Mouse (Mus musculus): Measurements from ENCODE around the gene Dnajb5. TPM values are rescaled to one million over a fixed set of nuclear protein-coding genes. Genes with fewer than 3 reads are reported as not detected.

The Dnajb5 gene
- polyA plus RNA-seq, 1 experiment from 2014 or later, result 7.3 TPM

- 93% methylated on average over 1 of the region's 1 CpGs for WGBS
- no peaks in the 10 kb centered on the region for H3K36me3 ChIP-seq (ENCODE audit: control insufficient read depth, insufficient read depth, low read length)
- no peaks in the 10 kb centered on the region for H3K4me1 ChIP-seq (ENCODE audit: control insufficient read depth, insufficient read depth, low read length)
- H3K27me3 ChIP-seq (ENCODE audit: control insufficient read depth, insufficient read depth, low read length), result peaks cover 43% of the 10 kb centered on the region
- H3K4me3 ChIP-seq (ENCODE audit: low read depth, low read length), result no peak overlapping the region
- DNase-seq (ENCODE audit: low spot score), result no peak
- H3K4me2 ChIP-seq (ENCODE audit: low read depth, severe bottlenecking), result no peak overlapping the region
- H3K27ac ChIP-seq (replicated peaks; ENCODE audit: low read depth, low read length), result no peak overlapping the region
- no peak for ATAC-seq (ENCODE audit: insufficient number of reproducible peaks, low FRiP score, low TSS enrichment, low read depth)
- no peak overlapping the region for H3K9ac ChIP-seq (ENCODE audit: low read length)
- no peaks in the 10 kb centered on the region for H3K9me3 ChIP-seq (ENCODE audit: control insufficient read depth, low read length)
Observed at GRCm38 (mm10) chr4:42915966-42916365, 33.6 kb upstream of the Dnajb5 start.

GRCm38 (mm10) chr4:42916617-42917401, 32.8 kb upstream of the Dnajb5 start, which contains the start of gene Phf24:
TSS of gene Phf24 (plus strand) at chr4:42916660.
- peak within 1 kb of the TSS; percentile 49 for H3K4me3 ChIP-seq (ENCODE audit: low read depth, low read length)
- H3K4me2 ChIP-seq (ENCODE audit: low read depth, severe bottlenecking), result peak within 1 kb of the TSS; percentile 84
- peak; percentile 52 for DNase-seq (ENCODE audit: low spot score)
- peak within 1 kb of the TSS; percentile 55 for H3K9ac ChIP-seq (ENCODE audit: low read length)
- no peaks in the 10 kb centered on the region for H3K9me3 ChIP-seq (ENCODE audit: control insufficient read depth, low read length)
- H3K27ac ChIP-seq (replicated peaks; ENCODE audit: low read depth, low read length), result no peak within 1 kb of the TSS
- 0 out of 2 replicates have a peak, but pooled peaks have one; percentile 31 for ATAC-seq (ENCODE audit: insufficient number of reproducible peaks, low FRiP score, low TSS enrichment, low read depth)
- H3K4me1 ChIP-seq (ENCODE audit: control insufficient read depth, insufficient read depth, low read length), result no peaks in the 10 kb centered on the region
- WGBS, result under 1% methylated on average over 68 of the region's 90 CpGs
- H3K27me3 ChIP-seq (ENCODE audit: control insufficient read depth, insufficient read depth, low read length), result peaks cover 43% of the 10 kb centered on the region
- H3K36me3 ChIP-seq (ENCODE audit: control insufficient read depth, insufficient read depth, low read length), result no peaks in the 10 kb centered on the region

GRCm38 (mm10) chr4:42917402-42917774, 32.2 kb upstream of the Dnajb5 start:
- H3K4me1 ChIP-seq (ENCODE audit: control insufficient read depth, insufficient read depth, low read length), result no peaks in the 10 kb centered on the region
- H3K9ac ChIP-seq (ENCODE audit: low read length), result peak overlapping the region; percentile 55
- WGBS, result 3% methylated on average over 26 of the region's 26 CpGs
- H3K4me2 ChIP-seq (ENCODE audit: low read depth, severe bottlenecking), result peak overlapping the region; percentile 84
- H3K27me3 ChIP-seq (ENCODE audit: control insufficient read depth, insufficient read depth, low read length), result peaks cover 43% of the 10 kb centered on the region
- no peak overlapping the region for H3K27ac ChIP-seq (replicated peaks; ENCODE audit: low read depth, low read length)
- H3K4me3 ChIP-seq (ENCODE audit: low read depth, low read length), result peak overlapping the region; percentile 49
- DNase-seq (ENCODE audit: low spot score) (peak; percentile 27), ATAC-seq (ENCODE audit: insufficient number of reproducible peaks, low FRiP score, low TSS enrichment, low read depth) (no peak)
- H3K36me3 ChIP-seq (ENCODE audit: control insufficient read depth, insufficient read depth, low read length), result no peaks in the 10 kb centered on the region
- H3K9me3 ChIP-seq (ENCODE audit: control insufficient read depth, low read length), result no peaks in the 10 kb centered on the region

- DNase-seq (ENCODE audit: low spot score) (no peak), ATAC-seq (ENCODE audit: insufficient number of reproducible peaks, low FRiP score, low TSS enrichment, low read depth) (no peak)
- peaks cover 30% of the 10 kb centered on the region for H3K27me3 ChIP-seq (ENCODE audit: control insufficient read depth, insufficient read depth, low read length)
- H3K9me3 ChIP-seq (ENCODE audit: control insufficient read depth, low read length), result no peaks in the 10 kb centered on the region
- H3K4me1 ChIP-seq (ENCODE audit: control insufficient read depth, insufficient read depth, low read length), result no peaks in the 10 kb centered on the region
- H3K4me2 ChIP-seq (ENCODE audit: low read depth, severe bottlenecking), result no peak overlapping the region
- no peak overlapping the region for H3K9ac ChIP-seq (ENCODE audit: low read length)
- WGBS, result 84% methylated on average over 9 of the region's 9 CpGs
- H3K4me3 ChIP-seq (ENCODE audit: low read depth, low read length), result no peak overlapping the region
- H3K36me3 ChIP-seq (ENCODE audit: control insufficient read depth, insufficient read depth, low read length), result no peaks in the 10 kb centered on the region
- no peak overlapping the region for H3K27ac ChIP-seq (replicated peaks; ENCODE audit: low read depth, low read length)
Observed at GRCm38 (mm10) chr4:42920726-42921125, 28.9 kb upstream of the Dnajb5 start.

GRCm38 (mm10) chr4:42921536-42921935, 28.1 kb upstream of the Dnajb5 start:
- Histone ChIP-seq H3K27ac (replicated peaks; ENCODE audit: low read depth, low read length) (no peak overlapping the region), H3K36me3 (ENCODE audit: control insufficient read depth, insufficient read depth, low read length) (no peaks in the 10 kb centered on the region)
- ATAC-seq (ENCODE audit: insufficient number of reproducible peaks, low FRiP score, low TSS enrichment, low read depth), result no peak

GRCm38 (mm10) chr4:42922056-42922455, 27.6 kb upstream of the Dnajb5 start:
- no peak for DNase-seq (ENCODE audit: low spot score)
- H3K9me3 ChIP-seq (ENCODE audit: control insufficient read depth, low read length), result no peaks in the 10 kb centered on the region
- no peaks in the 10 kb centered on the region for H3K36me3 ChIP-seq (ENCODE audit: control insufficient read depth, insufficient read depth, low read length)
- no peak overlapping the region for H3K4me2 ChIP-seq (ENCODE audit: low read depth, severe bottlenecking)
- no peak overlapping the region for H3K9ac ChIP-seq (ENCODE audit: low read length)
- no peaks in the 10 kb centered on the region for H3K4me1 ChIP-seq (ENCODE audit: control insufficient read depth, insufficient read depth, low read length)
- no peak overlapping the region for H3K4me3 ChIP-seq (ENCODE audit: low read depth, low read length)
- peaks cover 17% of the 10 kb centered on the region for H3K27me3 ChIP-seq (ENCODE audit: control insufficient read depth, insufficient read depth, low read length)
- H3K27ac ChIP-seq (replicated peaks; ENCODE audit: low read depth, low read length), result no peak overlapping the region
- 71% methylated on average over 6 of the region's 6 CpGs for WGBS
- ATAC-seq (ENCODE audit: insufficient number of reproducible peaks, low FRiP score, low TSS enrichment, low read depth), result no peak

More at GRCm38 (mm10) chr4:42921536-42921935, 28.1 kb upstream of the Dnajb5 start:
- 85% methylated on average over 2 of the region's 2 CpGs for WGBS
- H3K4me3 ChIP-seq (ENCODE audit: low read depth, low read length), result no peak overlapping the region
- DNase-seq (ENCODE audit: low spot score), result no peak
- H3K27me3 ChIP-seq (ENCODE audit: control insufficient read depth, insufficient read depth, low read length), result peaks cover 22% of the 10 kb centered on the region
- H3K9me3 ChIP-seq (ENCODE audit: control insufficient read depth, low read length), result no peaks in the 10 kb centered on the region
- H3K4me2 ChIP-seq (ENCODE audit: low read depth, severe bottlenecking), result no peak overlapping the region
- no peaks in the 10 kb centered on the region for H3K4me1 ChIP-seq (ENCODE audit: control insufficient read depth, insufficient read depth, low read length)
- H3K9ac ChIP-seq (ENCODE audit: low read length), result no peak overlapping the region

- Histone ChIP-seq H3K4me3 (ENCODE audit: low read depth, low read length) (no peak overlapping the region), H3K4me1 (ENCODE audit: control insufficient read depth, insufficient read depth, low read length) (no peaks in the 10 kb centered on the region), H3K27me3 (ENCODE audit: control insufficient read depth, insufficient read depth, low read length) (peaks cover 13% of the 10 kb centered on the region), H3K27ac (replicated peaks; ENCODE audit: low read depth, low read length) (no peak overlapping the region), H3K36me3 (ENCODE audit: control insufficient read depth, insufficient read depth, low read length) (no peaks in the 10 kb centered on the region), H3K4me2 (ENCODE audit: low read depth, severe bottlenecking) (no peak overlapping the region), H3K9ac (ENCODE audit: low read length) (no peak overlapping the region), H3K9me3 (ENCODE audit: control insufficient read depth, low read length) (no peaks in the 10 kb centered on the region)
- ATAC-seq (ENCODE audit: insufficient number of reproducible peaks, low FRiP score, low TSS enrichment, low read depth), result no peak
- DNase-seq (ENCODE audit: low spot score), result no peak
- WGBS, result 83% methylated on average over 8 of the region's 8 CpGs
Observed at GRCm38 (mm10) chr4:42922461-42922860, 27.2 kb upstream of the Dnajb5 start.

- H3K36me3 ChIP-seq (ENCODE audit: control insufficient read depth, insufficient read depth, low read length), result no peaks in the 10 kb centered on the region
- no peak for ATAC-seq (ENCODE audit: insufficient number of reproducible peaks, low FRiP score, low TSS enrichment, low read depth)
- H3K4me1 ChIP-seq (ENCODE audit: control insufficient read depth, insufficient read depth, low read length), result no peaks in the 10 kb centered on the region
- WGBS, result 79% methylated on average over 13 of the region's 13 CpGs
- no peaks in the 10 kb centered on the region for H3K9me3 ChIP-seq (ENCODE audit: control insufficient read depth, low read length)
- DNase-seq (ENCODE audit: low spot score), result no peak
- no peak overlapping the region for H3K27ac ChIP-seq (replicated peaks; ENCODE audit: low read depth, low read length)
- no peak overlapping the region for H3K9ac ChIP-seq (ENCODE audit: low read length)
- H3K4me2 ChIP-seq (ENCODE audit: low read depth, severe bottlenecking), result no peak overlapping the region
- H3K27me3 ChIP-seq (ENCODE audit: control insufficient read depth, insufficient read depth, low read length), result no peaks in the 10 kb centered on the region
- no peak overlapping the region for H3K4me3 ChIP-seq (ENCODE audit: low read depth, low read length)
Observed at GRCm38 (mm10) chr4:42924095-42924710, 25.4 kb upstream of the Dnajb5 start.

All from limb, embryonic 11.5 days (tissue).